Mouse (Mus musculus): ENCODE data around the gene Acap1.
A peak's percentile ranks its signal among the peaks of the same experiment; 100 is the strongest.
"Not testable (repeated sequence)": the region's sequence is repeated elsewhere in the genome, so short reads cannot be mapped to it uniquely, and the experiment has no call there.

Gene Acap1

DNA sequence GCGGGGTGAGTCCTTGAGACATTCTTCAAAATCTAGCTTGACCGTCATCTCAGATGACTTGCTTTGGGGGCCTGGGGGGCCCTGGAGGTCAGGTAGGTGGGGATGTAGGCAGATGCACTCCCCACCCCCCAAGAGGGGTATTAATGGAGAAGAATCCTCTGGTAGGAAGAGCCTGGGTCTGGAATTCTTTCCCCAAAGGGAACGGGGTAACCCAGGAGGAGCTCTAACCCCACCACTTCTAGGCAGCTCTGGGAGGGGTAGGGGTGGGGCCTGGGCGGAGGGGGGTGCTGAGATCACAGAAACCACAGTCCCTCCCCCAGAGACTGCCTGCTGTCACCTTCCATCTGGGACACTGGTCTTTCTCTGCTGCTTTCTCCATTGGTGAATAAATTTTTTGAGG is at the start of gene Acap1:
Gene Acap1, minus strand, starts transcription at position 249 of the 400 bp plus-strand sequence.
- DNase-seq (ENCODE audit: low spot score in 2 of 2) = no peak

DNA sequence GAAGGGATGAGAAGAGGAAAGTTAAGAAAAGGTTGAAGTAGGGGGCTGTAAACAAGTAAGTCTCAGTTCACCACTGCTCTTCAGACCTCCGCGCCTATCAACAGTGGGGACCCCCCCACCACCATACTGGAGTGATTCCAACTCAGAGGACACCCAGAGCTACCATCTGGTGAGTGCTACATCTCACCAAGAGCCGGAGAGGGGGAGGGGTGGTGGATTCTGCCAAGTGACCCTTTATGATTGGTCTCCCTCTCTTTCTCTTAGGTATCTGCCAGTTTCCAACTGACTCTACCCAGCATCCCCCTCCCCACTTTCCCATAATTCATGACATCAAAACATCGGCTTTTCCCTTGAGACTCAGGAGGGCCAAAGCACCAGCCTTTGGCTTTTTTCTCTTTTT is 45.6 kb upstream of the Acap1 start:
- no peak for DNase-seq (ENCODE audit: low spot score in 2 of 2)

DNA sequence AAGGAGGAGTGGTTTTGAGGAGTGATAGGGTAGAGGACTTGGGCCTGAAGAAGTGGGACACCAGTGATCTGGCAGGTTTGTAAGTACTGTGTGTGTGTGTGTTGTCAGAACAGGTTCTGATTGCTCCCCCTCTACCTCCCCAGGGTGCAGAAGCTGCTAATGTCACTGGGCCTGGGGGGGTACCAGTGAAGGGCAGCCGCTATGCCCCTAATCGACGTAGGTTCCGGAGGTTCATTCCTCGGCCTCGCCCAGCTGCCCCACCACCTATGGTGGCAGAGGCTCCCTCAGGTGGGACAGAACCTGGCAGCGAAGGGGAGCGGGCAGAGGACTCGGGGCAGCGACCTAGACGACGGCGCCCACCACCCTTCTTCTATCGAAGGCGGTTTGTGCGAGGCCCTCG is 44.4 kb upstream of the Acap1 start:
- DNase-seq (ENCODE audit: low spot score in 2 of 2) = no peak

DNA sequence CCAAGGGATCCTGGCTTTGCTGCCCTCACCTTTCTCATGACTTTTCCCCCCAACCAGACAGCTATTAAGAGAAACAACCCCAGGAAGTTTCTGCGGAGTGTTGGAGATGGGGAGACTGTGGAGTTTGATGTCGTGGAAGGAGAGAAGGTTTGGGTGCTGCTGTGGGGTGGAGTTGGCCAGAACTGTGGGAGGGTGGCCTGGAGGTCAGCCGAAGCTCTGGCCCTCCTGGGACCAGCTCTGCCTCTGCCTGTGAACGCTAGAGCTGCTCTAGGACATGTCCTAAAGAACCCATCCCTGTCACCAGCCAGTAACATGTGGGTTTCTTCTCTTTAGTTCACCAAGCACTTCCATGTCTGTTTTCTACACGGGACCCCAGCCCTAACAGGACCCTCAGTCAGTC is 43.8 kb upstream of the Acap1 start:
- no peak for DNase-seq (ENCODE audit: low spot score in 2 of 2)

DNA sequence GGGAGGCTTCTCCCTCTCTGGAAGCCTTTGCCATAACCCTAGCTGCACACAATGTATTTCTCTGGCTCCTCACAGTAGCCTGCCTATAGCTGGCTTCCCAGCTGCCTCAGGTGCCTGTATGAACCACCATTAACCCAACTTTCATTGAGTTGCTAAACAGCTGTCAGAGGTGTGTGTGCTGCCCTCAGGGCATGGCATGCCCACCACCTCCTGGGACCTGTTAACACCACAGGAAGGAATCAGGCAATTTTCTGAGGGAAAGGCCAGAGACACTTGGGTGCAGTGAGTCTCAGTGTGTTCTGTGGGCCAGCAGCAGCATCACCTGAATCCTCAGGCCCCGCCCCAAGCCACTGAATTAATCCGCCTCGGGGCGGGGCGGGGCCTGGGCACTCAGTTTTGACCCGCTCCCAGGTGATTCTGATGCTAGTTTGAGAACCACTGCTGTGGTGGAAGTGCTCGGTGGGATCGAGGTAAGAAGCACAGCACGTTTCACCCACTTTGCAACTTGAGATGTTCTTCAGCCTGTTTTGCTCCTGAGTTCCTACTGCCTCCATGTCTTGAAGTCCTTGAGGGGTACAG is 43.2 kb upstream of the Acap1 start:
- DNase-seq (ENCODE audit: low spot score in 2 of 2) = no peak

DNA sequence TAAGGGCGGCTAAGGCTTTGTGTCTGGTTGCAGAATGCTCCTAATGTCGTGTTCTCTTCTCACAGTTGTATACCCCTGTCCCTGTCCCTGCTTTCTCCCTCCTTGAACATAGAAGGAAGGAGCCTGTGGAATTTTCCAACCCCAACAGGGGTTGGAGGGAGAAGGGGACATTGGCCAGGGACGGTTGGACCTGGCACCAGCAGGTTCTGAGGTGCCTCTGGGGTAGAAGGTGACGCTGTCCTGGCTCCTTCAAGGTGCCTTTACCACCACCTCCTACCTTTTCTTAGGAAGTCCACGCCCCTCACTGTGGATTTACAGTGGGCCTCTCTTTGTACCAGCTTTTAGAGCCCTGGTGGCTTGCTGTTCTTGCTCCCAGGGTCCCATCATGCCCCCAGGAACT is 42.5 kb upstream of the Acap1 start:
- DNase-seq (ENCODE audit: low spot score in 2 of 2) = no peak

DNA sequence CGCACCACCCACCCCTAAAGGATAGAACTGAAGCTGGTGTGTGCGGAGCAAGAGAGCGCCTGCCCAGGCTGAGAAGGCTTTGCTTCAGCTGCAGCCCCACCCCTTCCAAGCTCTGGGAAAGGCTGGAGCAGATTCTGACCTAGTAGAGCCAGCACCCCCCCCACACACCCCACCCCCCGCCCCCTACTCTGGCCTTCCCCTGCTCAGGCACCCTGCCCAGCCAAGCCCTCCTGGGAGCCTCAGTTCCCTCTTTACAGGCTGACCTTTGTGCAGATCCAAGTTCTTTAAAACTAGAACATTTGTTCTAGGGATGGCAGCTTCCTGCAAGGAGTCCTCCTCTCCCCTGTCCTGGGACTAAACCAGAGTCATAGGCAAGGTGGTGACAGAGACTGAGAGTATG is 42.0 kb upstream of the Acap1 start:
- no peak for DNase-seq (ENCODE audit: low spot score in 2 of 2)

DNA sequence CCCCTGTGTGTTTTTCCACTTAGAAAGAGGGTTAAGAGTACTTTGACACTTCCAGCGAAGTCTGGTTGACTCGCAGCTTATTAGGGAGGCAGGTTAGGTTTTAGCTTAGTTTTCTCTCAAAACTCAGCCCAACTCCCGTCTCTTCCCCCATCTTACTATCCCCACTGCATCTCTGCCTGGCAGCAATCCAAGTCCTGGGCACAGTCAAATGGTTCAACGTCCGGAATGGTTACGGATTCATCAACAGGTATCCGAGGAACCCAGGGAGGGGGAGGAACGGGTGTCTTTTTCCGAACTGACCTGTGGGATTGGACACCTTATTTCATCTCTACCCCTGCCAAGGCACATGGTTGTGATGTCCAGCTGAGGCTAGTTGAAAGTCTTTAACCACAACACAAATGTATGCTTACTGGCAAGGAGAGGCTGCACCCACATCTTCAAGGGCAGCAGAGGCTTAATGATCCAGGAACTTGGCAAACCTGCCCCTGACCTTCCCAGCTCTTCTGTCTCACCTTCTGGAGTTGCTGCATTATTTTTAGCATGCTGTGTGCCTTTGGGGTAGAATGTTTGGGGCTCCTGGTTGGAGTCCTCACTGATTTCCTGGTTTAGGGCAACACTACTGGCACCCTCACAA is 41.5 kb upstream of the Acap1 start:
- DNase-seq (ENCODE audit: low spot score in 2 of 2) = no peak

DNA sequence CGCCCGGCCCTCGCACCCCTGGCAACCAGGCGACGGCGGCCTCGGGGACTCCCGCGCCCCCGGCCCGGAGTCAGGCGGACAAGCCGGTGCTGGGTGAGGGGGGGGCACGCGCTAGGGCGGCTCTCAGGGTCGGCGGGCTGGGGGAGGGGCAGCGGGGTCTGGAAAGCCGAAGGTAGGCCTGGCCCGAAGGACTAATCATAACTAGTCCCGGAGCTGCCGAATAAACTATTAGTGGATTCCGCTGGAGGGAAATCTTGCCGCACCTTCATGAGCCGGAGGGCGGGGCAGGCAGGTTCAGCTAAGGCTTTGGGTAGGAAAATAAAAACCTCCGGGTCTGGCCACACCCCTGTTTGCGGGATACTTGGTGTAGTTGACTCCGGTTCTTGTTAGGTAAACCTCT is 40.8 kb upstream of the Acap1 start:
- no peak for DNase-seq (ENCODE audit: low spot score in 2 of 2)

DNA sequence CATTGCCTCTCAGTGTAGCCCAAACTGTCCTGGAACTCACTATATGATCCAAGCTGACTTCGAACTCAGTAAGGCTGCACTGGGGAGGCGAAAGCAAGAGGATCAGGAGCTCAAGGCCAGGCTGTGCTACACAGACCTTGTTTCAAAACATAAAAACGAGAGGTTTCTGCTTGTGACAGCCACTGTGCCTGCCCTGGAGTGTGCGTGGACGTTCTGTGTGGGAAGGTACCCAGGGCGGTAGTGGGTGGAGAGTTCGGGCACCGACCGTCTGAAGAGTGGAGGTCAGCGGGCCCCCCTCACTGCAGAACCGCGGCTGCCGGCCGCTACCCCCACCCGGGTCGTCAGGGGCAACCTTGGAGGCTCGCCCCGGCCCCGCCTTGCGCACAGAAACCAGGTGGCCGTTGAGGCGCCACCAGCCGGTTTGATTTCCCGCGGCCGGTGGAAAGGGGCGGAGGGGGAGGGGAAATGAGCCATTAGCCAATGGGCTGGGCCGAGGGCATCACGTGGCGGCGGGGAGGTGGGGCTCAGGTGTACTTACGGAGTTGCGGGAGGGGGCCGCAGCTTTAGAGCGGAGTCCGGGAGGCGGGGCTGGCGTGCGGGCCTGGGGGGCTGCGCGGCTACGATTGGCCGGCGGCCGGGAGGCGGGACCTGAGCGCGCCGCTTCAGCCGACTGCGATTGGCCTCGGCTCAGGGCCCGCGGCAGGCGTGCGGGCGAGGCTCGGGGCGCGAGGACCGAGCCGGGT is 40.0 kb upstream of the Acap1 start, which contains the start of gene Ybx2:
Gene Ybx2, plus strand, starts transcription at position 660 of the 743 bp plus-strand sequence.
- peak; percentile 81 to 84 for DNase-seq (ENCODE audit: low spot score in 2 of 2)

DNA sequence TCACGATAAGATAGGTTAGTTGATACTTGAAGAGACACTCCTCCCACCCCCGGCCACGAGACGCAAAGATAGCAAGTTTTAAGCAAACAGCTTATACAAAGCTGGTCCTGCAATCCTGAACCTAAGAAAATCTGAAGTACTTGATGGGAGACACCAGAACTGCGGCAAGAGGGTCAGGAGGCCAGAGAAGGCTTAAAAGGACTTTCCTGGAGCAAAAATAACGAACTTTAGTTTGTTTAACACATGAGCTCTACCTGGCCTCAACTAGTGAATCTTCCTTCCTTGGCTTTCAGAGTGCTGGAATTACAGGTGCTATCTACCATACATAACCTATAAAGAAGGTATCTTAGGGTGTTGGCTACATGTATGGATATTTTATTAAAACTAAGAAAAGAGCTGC is 39.3 kb upstream of the Acap1 start:
- DNase-seq (ENCODE audit: low spot score in 2 of 2) = no peak

DNA sequence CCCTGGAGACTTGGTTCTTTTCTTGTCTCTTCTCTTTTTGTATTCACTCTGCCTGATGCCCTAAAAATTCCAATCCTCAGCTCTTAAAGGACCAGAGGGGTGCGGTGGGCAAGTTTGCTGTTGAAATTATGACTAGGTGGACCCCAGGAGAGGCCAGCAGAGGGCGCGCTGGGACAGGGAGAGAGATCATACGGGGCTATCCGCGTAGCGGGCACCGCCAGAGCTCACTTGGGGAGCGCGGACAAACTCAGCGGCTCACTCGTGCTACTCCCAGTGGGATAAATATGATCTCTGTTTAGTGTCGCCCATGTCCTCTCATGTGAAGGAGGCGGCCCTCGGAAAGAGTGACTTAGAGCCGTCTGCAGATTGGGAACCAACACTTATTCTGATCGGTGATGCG is 38.8 kb upstream of the Acap1 start:
- DNase-seq (ENCODE audit: low spot score in 2 of 2) = peak; percentile 63 to 86

DNA sequence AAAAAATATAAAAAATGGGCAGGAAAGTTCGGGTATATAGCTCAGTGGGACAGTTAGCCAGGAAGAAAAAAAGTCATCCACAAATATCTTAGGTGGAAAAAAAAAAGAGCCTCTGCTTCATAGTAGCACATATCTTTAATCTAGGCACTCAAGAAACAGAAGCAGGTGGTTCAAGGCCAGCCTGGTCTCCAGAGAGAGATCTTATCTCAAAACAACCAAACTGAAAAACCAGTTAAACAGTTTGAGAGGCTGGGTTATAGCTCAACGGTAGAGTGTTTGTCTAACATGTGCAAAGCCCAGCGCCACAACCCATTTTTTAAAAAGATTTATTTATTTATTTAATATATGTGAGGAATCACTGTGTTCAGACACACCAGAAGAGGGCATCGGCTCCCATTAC is 37.7 kb upstream of the Acap1 start:
- no peak for DNase-seq (ENCODE audit: low spot score in 2 of 2)

DNA sequence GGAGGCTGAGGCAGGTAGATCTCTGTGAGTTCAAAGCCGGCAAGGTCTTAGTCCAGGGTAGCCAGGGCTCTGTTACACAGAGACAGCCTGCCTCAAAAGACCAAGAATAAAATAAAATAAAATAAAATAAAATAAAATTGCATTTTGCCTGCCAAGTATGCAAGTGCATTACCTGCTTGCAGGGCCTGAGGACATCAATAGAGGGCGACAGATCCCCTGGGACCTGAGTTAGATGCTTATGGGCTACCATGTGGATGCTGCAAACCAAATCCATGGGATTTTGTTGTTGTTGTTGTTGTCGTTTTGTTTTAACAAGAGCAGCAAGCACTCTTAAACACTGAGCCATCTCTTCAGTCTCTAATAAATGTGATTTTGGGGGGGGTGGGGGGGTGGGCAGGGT is 36.9 kb upstream of the Acap1 start:
- no peak for DNase-seq (ENCODE audit: low spot score in 2 of 2)

DNA sequence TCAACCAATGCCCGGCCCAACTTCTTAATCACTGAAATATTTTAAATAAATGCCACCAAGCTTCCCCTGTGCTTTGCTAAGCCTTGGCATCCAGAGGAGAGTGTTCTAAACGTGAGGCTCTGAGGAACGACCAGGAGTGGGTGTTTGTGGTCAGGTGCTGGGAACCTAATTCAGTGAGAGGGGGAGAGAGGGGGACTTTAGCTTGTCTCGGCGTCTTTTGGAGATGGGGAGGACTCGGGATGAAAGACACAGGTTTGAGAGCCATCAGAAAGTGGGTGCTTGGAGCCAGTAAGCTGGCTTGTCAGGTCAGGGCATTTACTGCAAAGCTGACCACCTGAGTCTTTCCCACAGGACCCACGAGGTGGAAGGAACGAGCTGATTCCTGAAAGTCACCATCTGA is 36.4 kb upstream of the Acap1 start:
- DNase-seq (ENCODE audit: low spot score in 2 of 2) = no peak

DNA sequence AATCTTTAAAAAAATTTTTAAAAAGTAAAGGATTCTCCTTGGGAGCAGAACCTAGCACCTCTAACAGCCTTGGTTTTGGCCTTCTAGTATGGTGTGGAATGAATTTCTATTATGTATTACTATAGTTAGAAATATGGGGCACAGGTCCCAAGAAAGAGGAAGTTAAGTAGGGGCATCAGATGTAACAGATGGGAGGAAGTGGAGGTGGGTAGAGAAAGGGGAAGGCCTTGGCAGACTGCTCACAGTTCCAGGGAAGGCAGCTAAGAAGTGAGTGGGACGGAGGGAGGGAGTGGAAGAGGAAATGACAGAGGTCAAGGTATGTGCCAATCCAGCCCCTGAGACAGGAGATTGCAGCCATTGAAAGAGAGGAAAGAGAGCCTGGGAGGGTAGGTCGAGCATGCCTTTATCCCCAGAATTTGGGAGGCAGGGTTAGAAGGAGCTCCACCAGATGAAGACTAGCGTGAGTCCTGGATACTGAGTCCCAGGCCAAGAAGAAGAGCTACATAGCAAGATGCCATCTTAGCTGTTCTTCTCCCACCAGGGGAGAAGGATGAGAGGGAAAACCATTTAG is 35.7 kb upstream of the Acap1 start:
- DNase-seq (ENCODE audit: low spot score in 2 of 2) = no peak

DNA sequence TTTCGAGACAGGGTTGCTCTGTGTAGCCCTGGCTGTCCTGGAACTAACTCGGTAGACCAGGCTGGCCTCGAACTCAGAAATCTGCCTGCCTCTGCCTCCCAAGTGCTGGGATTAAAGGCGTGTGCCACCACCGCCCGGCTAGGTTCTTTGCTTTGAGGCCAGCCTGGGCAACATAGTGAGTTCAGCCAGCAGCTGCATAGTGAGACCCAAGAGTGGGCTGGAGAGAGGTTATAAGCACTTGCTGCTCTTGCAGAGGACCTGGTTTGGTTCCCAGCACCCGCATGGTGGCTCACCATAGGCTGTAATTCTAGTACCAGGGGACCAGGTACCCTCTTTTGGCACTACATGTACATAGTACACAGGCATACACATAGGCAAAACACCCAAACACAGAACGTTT is 34.8 kb upstream of the Acap1 start:
- not testable (repeated sequence) for DNase-seq (ENCODE audit: low spot score in 2 of 2)

DNA sequence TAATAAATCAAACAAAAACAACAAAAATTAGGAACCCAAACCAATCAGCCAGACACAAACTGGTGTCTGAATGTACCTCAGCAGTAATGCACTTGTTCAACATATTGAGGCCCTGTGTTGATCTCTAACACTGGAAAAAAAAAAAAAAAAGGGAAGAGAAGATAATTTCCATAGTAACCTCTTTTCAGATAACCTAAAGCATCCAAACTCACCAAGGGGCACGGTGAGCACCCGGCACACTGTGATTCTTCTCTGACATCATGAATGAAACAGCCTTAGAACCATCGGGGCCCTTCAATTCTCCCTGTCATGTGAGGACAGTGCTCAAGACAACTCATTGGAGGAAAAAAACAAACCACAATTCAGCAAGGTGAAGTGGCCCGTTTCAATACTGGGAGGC is 34.4 kb upstream of the Acap1 start:
- DNase-seq (ENCODE audit: low spot score in 2 of 2) = no peak

DNA sequence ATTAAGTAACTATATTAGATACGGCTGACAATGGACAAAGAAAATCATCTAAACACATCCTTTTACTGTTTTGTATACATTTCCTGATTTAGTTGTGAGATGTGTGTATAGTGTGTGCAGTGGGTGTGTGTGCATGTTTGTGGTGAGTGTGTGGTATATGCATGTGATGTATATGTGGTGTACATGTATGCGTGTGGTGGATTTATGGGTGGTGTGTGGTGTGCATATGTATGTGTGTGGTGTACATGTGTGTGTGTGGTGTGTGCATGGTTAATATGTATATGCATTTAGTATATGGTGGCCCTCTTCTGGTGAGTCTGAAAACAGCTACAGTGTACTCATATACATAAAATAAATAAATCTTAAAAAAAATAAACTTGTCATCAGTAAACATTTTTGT is 32.2 kb upstream of the Acap1 start:
- no peak for DNase-seq (ENCODE audit: low spot score in 2 of 2)

DNA sequence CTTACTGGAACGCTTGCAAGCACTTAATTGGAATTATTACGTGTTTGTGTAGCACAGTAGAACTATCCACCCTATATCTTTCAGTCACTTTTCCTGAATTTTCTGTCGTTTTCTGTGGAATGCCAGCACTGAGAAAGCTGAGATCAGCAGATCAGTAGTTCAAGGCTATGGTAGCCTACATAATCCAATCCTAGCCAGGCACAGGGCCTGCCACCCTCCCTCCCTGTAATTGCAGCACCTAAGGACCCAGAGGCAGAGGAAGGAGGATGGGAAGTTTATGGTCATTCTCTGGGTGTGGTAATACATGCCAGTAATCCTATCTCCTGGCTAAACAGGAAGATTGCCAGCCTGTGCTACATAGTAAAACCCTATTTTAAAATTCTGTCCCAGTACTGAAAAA is 27.5 kb upstream of the Acap1 start:
- DNase-seq (ENCODE audit: low spot score in 2 of 2) = no peak

DNA sequence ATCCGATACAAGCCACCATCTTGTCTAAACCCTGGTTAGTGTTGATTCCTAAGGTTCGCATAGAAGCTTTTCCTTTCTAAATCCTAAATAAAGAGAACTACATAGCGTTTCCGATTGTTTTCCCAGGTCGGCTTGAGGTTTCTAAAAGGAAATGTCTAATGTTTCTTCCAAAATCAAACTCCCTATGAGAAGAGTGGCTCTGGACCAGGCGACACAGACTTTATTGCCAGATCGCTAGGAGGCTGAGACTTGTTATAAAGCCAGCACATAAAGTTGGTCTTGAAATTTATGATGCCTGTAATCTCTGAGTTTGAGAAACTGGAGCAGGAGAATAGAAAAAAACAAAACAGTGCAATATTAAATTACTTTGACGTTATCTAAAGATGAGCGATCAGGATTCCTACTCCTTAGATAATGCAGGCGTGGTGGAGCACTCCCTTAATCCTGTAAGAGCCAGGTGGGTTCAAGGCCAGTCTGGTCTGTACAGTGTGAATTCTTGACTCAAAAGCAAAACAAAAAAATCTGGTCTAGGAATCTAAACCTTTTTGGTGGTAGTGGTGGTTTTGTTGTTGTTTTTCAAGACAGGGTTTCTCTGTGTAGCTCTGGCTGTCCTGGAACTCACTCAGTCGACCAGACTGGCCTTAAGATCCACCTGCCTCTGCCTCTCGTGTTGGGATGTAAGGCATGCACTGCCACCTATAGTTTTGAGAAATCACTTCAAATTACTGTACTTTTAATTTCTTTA is 26.8 kb upstream of the Acap1 start:
- no peak for DNase-seq (ENCODE audit: low spot score in 2 of 2)

Data from frontal cortex, postnatal 10 days (tissue).